Mouse (Mus musculus) lung, postnatal 25 days (tissue): ENCODE data around the gene Meis2.

ENCODE experiments used
- DNase-seq: peaks from one replicate; pipeline ENCODE4 v3.0.0; 2022; ENCODE audit warnings: low spot score

Gene Meis2

GRCm38 (mm10) chr2:116067711-116068110 lies 2.1 kb upstream of the Meis2 start:
- DNase-seq, result no peak

GRCm38 (mm10) chr2:116067065-116067497 lies 1.4 kb upstream of the Meis2 start:
- DNase-seq, result peak; percentile 84

DNA sequence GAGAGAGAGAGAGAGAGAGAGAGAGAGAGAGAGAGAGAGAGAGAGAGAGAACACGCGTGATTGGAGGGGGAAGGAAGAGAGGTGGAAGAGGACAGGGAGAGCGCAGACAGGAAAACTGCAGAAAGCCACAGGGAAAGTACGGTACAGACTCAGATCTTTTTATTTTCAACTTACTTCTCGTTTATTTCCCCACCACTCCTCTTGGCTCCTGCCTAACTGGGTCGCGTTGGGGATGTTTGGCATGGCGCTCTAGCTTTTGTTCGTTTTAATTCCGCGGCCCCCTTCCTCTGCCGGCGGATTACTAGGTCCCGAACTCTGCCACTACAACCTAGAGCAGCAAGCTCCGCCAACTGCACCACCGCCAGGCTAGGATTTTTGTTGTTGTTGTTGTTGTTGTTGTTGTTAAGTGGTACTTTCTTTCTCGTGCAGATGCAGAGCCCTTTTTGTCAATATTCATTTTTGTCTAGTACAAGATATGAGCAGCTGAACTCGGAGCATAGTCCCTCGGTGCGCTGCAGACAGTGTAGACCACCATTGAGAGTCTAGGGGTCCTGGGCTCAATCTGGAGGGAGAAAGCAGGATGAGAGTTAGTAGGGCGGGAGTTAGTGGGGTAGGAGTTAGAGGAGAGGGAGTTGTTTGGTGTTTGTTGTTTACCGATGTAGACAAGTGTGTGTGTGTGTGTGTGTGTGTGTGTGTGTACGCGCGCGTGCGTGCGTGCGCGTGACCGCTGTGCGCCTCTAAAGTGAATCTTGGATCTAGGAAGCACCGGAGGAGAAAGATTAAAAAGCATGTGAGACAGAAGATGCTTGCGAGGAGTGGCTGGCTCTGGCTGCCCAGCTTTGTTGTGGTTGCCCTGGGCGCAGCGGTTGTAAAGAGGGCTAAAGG lies 660 bp upstream of the Meis2 start:
- no peak for DNase-seq

DNA sequence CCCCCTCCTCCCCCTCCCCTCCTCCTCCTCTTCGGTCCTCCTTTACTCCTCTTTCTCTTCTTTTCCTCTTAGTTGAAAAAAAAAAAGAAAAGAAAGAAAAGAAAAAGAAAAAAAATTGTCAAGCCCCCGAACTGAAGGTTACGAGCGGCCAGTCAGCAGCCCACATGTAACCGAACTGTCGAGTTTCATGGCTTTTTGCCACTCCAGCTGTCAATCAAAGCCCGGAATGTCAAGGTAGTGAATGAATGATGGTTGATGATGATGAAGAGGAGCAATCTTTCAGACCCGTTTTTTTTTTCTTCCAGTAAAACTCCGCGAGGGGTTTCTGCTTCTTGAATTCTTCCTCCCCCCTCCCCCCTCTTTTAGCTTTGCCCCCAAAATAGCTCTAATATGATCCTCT lies 582 bp downstream of the Meis2 start:
- no peak for DNase-seq

DNA sequence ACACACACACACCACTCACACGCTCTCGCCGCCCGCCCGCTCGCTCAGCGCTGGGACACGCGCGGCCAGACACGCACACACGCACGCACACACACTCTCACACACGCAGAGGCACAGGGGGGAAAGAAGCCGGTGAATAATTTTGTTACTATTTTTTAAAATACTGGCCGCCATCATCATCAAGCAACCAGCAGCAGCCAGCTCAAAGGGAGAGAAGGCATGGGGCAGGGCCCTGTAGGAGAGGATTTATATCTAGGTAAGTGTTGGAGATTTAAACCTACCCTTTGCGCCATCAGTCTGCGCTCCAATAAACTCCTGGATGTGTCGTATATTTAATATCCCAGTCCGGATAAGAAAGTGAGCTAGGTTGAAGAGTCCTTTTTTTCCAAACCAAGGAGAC lies 1.1 kb downstream of the Meis2 start:
- DNase-seq, result no peak

GRCm38 (mm10) chr2:116063819-116064293 lies 1.8 kb downstream of the Meis2 start:
- DNase-seq, result no peak

DNA sequence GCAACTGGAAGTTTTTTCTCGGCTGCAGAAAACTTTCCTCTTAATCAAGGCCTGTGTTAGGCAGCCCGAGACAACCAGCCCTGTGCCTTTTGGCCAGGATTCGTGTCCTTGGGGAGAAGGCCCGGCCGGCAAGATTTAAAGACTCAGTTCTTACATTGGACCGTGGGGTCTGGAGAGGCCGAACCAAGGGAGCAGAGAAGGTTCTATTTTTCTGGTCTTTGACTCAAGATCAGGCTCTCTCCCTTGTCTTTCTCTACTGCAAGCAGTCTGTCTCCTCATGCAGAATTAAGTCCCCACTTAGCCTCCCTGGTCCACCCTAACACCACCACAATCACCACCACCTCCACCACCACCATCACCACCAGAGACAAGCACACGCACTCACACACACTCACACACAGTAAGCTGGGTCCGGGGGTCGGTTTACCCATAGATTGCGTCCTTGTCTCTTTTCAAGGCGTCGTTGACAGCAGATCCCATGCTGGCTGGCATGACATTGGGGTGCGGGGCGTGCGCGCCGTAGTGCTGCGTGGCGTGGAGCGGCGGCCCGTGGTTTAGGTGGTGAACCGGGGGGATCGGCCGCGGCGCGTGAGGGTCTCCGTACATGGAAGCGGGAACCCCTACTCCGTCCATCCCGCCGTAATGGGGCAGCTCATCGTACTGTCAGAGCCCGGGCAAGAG lies 2.7 kb downstream of the Meis2 start:
- no peak for DNase-seq

DNA sequence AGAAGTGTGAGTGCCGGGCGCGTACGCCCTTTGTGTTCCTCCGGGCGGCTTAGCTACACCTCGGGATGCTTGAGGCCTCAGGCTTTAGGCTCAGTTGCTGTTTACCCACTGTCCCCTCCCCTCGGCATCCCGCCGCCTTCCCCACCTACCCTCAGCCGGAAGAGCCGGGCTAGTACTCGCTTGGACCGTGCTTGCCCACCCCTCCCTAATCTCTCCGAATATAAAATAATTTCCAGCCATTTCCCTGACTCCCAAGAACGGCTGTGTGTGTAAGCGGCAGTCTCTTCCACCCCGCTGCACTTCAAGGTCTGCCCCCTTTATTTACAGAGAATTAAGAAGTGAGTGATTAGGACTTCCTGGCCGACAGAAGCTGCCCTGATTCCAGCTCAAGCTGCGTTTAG lies 3.4 kb downstream of the Meis2 start:
- DNase-seq, result no peak

DNA sequence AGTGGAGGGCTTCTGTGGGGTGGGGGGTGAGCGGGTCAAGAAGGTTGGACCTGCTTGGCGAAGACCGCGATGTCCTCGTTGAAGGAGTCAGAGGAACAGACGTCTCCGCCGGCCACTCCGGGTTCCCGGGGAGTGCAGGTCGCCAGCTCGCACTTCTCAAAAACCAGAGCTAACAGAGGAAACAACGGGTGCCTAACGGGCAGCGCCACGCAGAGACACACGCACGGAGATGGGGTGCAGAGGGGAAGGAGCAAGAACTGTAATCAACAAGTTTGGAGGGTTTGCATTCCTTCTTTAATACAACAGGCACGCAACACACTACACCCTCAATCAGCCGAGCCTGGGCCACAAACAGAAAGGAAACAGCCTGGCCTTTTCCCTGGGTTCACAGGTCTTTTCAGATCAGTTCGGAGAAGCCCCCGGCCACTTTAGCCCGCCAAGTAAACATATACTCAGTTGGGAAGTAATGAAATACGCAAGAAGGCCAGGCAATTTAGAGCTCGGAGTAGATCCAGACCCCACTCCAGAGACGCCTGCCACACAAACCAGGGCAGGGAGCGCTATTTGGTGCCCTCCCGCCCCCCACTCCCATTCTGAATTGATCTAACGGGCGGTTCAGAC lies 4.1 kb downstream of the Meis2 start:
- no peak for DNase-seq

DNA sequence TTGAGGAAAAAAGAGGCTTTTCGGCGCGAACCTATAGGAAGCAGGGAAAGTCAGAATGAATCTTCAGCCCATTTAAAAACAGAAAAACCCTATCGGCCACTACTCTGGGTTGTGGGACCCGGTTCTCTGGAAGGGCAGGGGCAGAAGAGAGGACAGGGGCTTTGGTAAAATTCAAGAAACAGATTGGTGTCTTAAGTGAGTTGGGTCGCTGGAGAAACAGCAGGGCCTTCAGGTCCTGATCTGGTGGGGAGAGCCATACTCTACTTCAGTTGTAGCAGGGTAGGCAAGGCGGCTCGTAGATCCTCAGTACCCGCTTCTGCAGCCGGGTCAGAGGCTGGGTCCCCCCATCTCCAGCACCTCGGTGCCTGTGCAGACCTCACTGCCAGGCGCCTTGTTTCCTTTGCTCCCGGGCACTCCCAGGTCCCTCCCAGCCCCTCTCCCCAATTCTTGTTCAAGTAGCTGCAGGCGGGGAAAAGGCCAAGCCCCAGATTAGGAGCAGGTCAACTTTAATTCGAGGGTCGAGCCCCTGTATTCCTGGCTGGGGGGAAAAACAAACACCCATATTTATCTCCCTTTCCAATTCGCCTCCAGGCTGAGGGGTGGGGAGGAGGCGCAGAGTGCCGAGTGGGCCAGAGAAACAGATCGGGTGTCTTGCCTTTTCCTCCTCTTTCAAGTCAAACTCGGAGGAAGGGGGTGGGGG lies 4.8 kb downstream of the Meis2 start:
- DNase-seq, result no peak

GRCm38 (mm10) chr2:116060210-116060609 lies 5.4 kb downstream of the Meis2 start:
- no peak for DNase-seq

- DNase-seq, result no peak
Measured at GRCm38 (mm10) chr2:116059661-116060060, 6.0 kb downstream of the Meis2 start.

GRCm38 (mm10) chr2:116059066-116059465 lies 6.6 kb downstream of the Meis2 start:
- no peak for DNase-seq

DNA sequence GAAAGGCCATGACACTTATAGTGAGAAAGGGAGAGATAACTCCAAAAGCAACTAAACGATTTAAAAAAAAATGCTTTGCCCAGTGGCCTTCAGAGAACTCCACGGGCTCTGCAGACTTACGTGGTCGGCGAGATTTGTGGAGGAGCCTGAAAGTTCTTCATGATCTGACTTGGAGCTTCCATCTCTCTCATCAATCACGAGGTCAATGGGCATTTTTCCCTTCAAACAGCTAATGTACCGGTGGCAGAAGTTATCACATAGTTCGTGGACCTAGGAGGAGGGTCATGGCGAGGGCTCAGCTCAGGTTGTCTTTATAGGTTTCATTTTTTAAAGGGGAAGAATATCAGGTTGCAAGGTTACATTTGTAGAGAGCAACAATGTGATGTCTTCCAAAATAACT lies 7.1 kb downstream of the Meis2 start:
- no peak for DNase-seq

DNA sequence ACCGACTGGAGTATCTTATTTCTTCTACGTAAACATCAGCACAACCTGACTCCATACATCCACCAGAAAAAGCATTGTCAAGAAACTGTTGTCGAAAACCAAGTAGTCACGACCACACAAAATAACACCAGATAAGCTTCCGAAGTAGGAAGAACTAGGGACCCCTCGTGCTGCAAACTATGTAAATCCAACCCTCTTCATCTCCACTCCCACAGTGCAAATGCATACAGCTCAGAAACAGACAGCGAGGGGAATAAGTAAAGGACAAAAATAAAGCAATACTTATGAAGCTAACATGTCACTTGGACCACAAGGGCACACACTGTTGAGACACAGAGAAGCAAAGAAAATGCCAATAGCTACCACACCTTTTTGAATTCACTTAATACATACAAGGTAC lies 8.8 kb downstream of the Meis2 start:
- no peak for DNase-seq

GRCm38 (mm10) chr2:116055686-116056620 lies 9.7 kb downstream of the Meis2 start:
- no peak for DNase-seq

DNA sequence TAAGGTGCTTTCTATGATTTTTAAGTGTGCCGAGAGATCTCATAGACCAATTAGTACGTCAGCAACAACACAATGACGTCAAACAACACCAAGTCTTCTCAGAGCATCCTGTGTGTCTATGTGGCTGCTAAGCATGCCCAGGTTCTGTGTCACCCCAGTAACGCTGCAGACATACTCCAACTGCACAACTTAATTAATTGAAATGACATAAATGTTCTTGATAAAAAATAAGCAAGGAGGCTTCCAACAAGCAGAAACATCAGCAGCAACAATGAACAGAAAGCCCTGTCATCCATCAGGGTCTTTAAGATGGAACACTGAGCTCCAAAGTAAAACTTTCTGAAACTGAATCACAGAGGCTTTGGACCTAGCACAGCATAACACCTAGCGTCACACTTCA lies 11.7 kb downstream of the Meis2 start:
- no peak for DNase-seq

GRCm38 (mm10) chr2:116052688-116053421 lies 12.8 kb downstream of the Meis2 start:
- no peak for DNase-seq

- no peak for DNase-seq
Measured at GRCm38 (mm10) chr2:116051906-116052614, 13.6 kb downstream of the Meis2 start.

GRCm38 (mm10) chr2:116049710-116050109 lies 15.9 kb downstream of the Meis2 start:
- no peak for DNase-seq
